Mouse (Mus musculus): ENCODE measurements around the gene Naa38. TPM values are rescaled to one million over a fixed set of nuclear protein-coding genes. Genes with fewer than 3 reads are reported as not detected.
A peak's percentile ranks its signal among the peaks of the same experiment; 100 is the strongest.

The Naa38 gene
- polyA plus RNA-seq, 1 experiment from 2014 or later, result 179 TPM

DNA sequence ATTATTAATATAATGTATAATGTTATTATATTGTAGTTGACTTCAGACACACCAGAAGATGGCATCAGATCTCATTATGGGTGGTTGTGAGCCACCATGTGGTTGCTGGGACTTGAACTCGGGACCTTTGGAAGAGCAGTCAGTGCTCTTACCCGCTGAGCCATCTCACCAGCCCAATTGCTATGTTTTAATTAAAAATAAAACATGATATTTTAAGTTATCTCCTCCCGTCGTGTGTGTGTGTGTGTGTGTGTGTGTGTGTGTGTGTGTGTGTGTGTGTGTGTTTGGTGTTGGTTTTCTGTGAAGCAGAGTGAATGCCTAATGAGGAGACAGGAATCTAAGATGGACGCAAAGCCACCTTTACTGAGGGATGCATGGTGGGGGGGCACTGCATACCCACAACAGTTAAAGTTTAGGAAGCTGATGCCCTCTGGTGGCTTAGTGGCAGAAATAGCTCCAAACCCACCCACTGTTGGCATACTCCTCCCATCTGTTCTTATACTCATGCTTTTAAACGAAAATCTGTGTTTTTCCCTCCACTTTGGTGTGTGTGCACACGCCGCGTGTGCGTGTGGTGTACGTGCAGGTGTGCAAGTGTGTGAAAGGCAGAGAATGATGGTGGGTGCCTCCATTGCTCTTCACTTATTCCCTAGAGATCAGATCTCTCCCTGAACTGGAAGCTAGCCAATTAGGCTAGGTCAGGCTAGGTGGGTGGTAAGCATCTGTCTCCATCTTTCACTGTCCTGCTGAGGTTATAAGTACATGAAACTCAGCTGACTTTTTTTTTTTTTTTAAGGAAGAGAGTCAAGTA, 36.7 kb downstream of the Naa38 start:
- H3K27ac ChIP-seq, result no peak overlapping the region
- H3K4me2 ChIP-seq, result peak overlapping the region; percentile 19; the same call in 1 of the 2 replicates
- H3K4me3 ChIP-seq (replicated peaks), result no peak overlapping the region
- no peaks in the 10 kb centered on the region for H3K9me3 ChIP-seq
- H3K27me3 ChIP-seq (replicated peaks), result no peaks in the 10 kb centered on the region
- H3K36me3 ChIP-seq, result no peaks in the 10 kb centered on the region
- H3K4me1 ChIP-seq, result peaks cover 15% of the 10 kb centered on the region
- peak; percentile 20; the same call in 1 of the 2 replicates for ATAC-seq (ENCODE audit: insufficient read depth, low FRiP score, low read depth)
- 37% methylated on average over 11 of the region's 11 CpGs for WGBS
- H3K9ac ChIP-seq, result no peak overlapping the region

DNA sequence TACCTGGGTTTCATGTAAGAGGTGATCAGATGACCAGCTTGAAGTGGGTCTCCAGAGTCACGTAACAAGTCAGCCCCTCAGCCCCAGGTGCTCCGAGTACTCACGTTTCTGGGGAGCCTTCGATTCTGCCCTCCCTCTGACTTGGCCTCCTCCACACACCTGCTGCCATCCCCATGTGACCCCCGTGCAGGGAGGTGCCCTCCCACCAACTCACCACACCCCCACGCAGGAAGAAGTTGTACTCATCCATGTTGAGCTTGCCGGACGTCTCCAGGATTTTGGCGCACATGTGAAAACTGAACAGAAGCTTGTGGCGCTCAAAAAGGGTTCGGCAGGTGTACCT, 37.3 kb downstream of the Naa38 start:
- no peak overlapping the region for H3K4me3 ChIP-seq (replicated peaks)
- H3K4me1 ChIP-seq, result peaks cover 15% of the 10 kb centered on the region
- no peak overlapping the region for H3K27ac ChIP-seq
- H3K27me3 ChIP-seq (replicated peaks), result no peaks in the 10 kb centered on the region
- H3K4me2 ChIP-seq, result no peak overlapping the region
- H3K9ac ChIP-seq, result no peak overlapping the region
- H3K9me3 ChIP-seq, result no peaks in the 10 kb centered on the region
- no peak for ATAC-seq (ENCODE audit: insufficient read depth, low FRiP score, low read depth)
- H3K36me3 ChIP-seq, result no peaks in the 10 kb centered on the region
- 65% methylated on average over 11 of the region's 11 CpGs for WGBS

DNA sequence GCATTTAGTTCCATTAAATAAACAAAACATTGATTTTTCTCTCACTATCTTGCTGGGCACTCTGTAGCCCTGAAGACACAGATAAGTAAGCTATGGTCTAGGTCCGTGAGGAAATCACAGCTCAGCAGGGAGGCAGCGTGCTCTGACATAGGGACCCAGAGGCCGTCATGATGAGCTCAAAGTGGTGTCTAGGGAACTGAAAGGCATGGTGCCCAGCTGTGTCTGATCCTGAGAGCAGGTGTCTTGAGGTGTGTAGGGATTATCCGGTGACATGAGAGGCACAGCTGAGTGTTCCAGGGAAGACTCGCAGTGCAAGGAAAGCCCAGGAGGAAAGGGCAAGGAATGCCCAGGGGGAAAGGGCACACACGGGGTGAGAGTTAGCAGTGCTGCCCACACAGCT, 37.9 kb downstream of the Naa38 start:
- Histone ChIP-seq H3K27ac (no peak overlapping the region), H3K9me3 (no peaks in the 10 kb centered on the region), H3K4me3 (replicated peaks) (no peak overlapping the region), H3K27me3 (replicated peaks) (no peaks in the 10 kb centered on the region), H3K9ac (no peak overlapping the region), H3K4me2 (no peak overlapping the region), H3K36me3 (no peaks in the 10 kb centered on the region), H3K4me1 (peaks cover 15% of the 10 kb centered on the region)
- ATAC-seq (ENCODE audit: insufficient read depth, low FRiP score, low read depth), result no peak
- 63% methylated on average over 6 of the region's 6 CpGs for WGBS

DNA sequence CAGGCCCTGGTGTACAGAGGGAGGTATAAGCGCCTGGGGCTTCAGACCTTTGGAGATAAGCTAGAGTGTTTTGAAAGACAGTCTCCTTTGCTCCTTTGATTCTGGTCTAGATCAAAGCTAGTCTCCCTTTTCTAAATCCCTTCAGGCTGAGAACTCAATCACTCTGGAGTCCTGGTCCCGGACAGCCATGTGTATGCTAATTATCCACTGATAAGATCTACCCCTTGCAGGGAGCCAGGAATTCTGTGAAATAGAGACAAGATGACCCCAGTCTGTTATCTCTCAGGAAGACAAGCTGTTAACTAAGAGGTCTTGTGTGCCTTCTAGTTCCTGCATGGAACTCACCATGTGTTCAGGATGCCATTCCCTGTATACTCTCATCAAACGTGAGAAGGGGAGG, 42.0 kb downstream of the Naa38 start:
- WGBS, result 46% methylated on average over 3 of the region's 3 CpGs
- no peak overlapping the region for H3K27ac ChIP-seq
- no peak for ATAC-seq (ENCODE audit: insufficient read depth, low FRiP score, low read depth)

DNA sequence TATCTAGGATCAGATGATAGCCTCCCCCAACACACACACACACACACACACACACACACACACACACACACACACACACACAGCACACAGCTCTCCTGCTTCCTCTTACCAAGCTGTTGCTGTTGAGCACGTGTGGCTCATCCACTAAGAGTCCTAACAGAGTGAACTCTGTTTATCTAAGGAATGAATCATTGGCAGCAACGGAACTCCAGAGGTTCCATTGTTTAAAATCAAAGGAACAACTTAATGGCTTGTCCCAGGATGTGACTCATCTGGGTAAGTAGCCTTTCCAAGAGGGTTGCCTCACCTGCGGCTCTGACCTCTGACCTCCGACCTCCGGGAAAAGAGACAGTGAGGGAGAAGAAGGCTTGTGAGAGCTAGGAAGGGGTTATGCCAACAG, 48.0 kb downstream of the Naa38 start:
- WGBS, result 13% methylated on average over 5 of the region's 5 CpGs
- Histone ChIP-seq H3K36me3 (no peaks in the 10 kb centered on the region), H3K27me3 (replicated peaks) (no peaks in the 10 kb centered on the region), H3K27ac (peak overlapping the region; percentile 57), H3K4me1 (peaks cover 7% of the 10 kb centered on the region; the same call in 1 of the 2 replicates), H3K4me3 (replicated peaks) (no peak overlapping the region), H3K9me3 (no peaks in the 10 kb centered on the region), H3K9ac (no peak overlapping the region), H3K4me2 (no peak overlapping the region)
- ATAC-seq (ENCODE audit: insufficient read depth, low FRiP score, low read depth), result peak; percentile 84

More for the DNA sequence above, 42.0 kb downstream of the Naa38 start:
- Histone ChIP-seq H3K4me2 (no peak overlapping the region), H3K4me3 (replicated peaks) (no peak overlapping the region), H3K9ac (no peak overlapping the region), H3K36me3 (no peaks in the 10 kb centered on the region), H3K27me3 (replicated peaks) (no peaks in the 10 kb centered on the region), H3K9me3 (no peaks in the 10 kb centered on the region), H3K4me1 (peaks cover 5% of the 10 kb centered on the region; the same call in 1 of the 2 replicates)

Other genes starting within 250 kb of the Naa38 start
- gene Alox12b, start 238.5 kb upstream of the Naa38 start, polyA plus RNA-seq (2015; fragmentation: Nextera tagmentation; extraction: Ambion mirVana), result 4.2 and 11.5 TPM in 2 replicates
- 0.28 and 0.31 TPM in 2 replicates for gene Alox8, start 197.6 kb upstream of the Naa38 start, polyA plus RNA-seq (2015; fragmentation: Nextera tagmentation; extraction: Ambion mirVana)
- 0.04 TPM in 1 of 2 replicates, not detected in the other for gene Gucy2e, start 158.5 kb upstream of the Naa38 start, polyA plus RNA-seq (2015; fragmentation: Nextera tagmentation; extraction: Ambion mirVana)
- gene Cntrob, start 71.7 kb upstream of the Naa38 start, polyA plus RNA-seq (2015; fragmentation: Nextera tagmentation; extraction: Ambion mirVana), result 18.6 and 19.5 TPM in 2 replicates
- gene Trappc1, start 71.5 kb upstream of the Naa38 start, polyA plus RNA-seq (2015; fragmentation: Nextera tagmentation; extraction: Ambion mirVana), result 146 and 157 TPM in 2 replicates
- gene Kcnab3, start 69.2 kb upstream of the Naa38 start, polyA plus RNA-seq (2015; fragmentation: Nextera tagmentation; extraction: Ambion mirVana), result 1.3 TPM in 2 replicates
- gene Rnf227, start 55.0 kb upstream of the Naa38 start, polyA plus RNA-seq (2015; fragmentation: Nextera tagmentation; extraction: Ambion mirVana), result 12.6 and 12.8 TPM in 2 replicates
- gene Chd3, start 26.1 kb upstream of the Naa38 start, polyA plus RNA-seq (2015; fragmentation: Nextera tagmentation; extraction: Ambion mirVana), result 53.4 and 54.0 TPM in 2 replicates
- gene Cyb5d1, start 144 bp downstream of the Naa38 start, polyA plus RNA-seq (2015; fragmentation: Nextera tagmentation; extraction: Ambion mirVana), result 24.9 and 25.3 TPM in 2 replicates
- gene Tmem88, start 2.7 kb downstream of the Naa38 start, polyA plus RNA-seq (2015; fragmentation: Nextera tagmentation; extraction: Ambion mirVana), result 26.7 and 29.4 TPM in 2 replicates
- 25.4 and 26.5 TPM in 2 replicates for gene Kdm6b, start 18.2 kb downstream of the Naa38 start, polyA plus RNA-seq (2015; fragmentation: Nextera tagmentation; extraction: Ambion mirVana)
- gene Dnah2, start 153.6 kb downstream of the Naa38 start, polyA plus RNA-seq (2015; fragmentation: Nextera tagmentation; extraction: Ambion mirVana), result 0.81 and 1.1 TPM in 2 replicates
- gene Efnb3, start 164.7 kb downstream of the Naa38 start, polyA plus RNA-seq (2015; fragmentation: Nextera tagmentation; extraction: Ambion mirVana), result 10.4 and 12.6 TPM in 2 replicates
- gene Wrap53, start 184.8 kb downstream of the Naa38 start, polyA plus RNA-seq (2015; fragmentation: Nextera tagmentation; extraction: Ambion mirVana), result 21.6 and 24.5 TPM in 2 replicates
- gene Trp53, start 184.9 kb downstream of the Naa38 start, polyA plus RNA-seq (2015; fragmentation: Nextera tagmentation; extraction: Ambion mirVana), result 122 and 130 TPM in 2 replicates
- 7.5 and 7.7 TPM in 2 replicates for gene Atp1b2, start 210.5 kb downstream of the Naa38 start, polyA plus RNA-seq (2015; fragmentation: Nextera tagmentation; extraction: Ambion mirVana)
- 0.99 and 2.1 TPM in 2 replicates for gene Shbg, start 222.4 kb downstream of the Naa38 start, polyA plus RNA-seq (2015; fragmentation: Nextera tagmentation; extraction: Ambion mirVana)
- gene Sat2, start 226.5 kb downstream of the Naa38 start, polyA plus RNA-seq (2015; fragmentation: Nextera tagmentation; extraction: Ambion mirVana), result 14.4 and 17.8 TPM in 2 replicates
- gene Fxr2, start 237.5 kb downstream of the Naa38 start, polyA plus RNA-seq (2015; fragmentation: Nextera tagmentation; extraction: Ambion mirVana), result 21.0 and 27.0 TPM in 2 replicates

Data from stomach, embryonic 15.5 days (tissue).